Mouse (Mus musculus) lung, adult 2 months (tissue): Measurements from ENCODE around the gene Klhl29.

Source experiments
- CTCF ChIP-seq: fragments of 200-500 bp; IDR thresholded peaks from 2 replicates; pipeline ENCODE4 v1.5.1; 2011; ENCODE audit warnings: mild to moderate bottlenecking, low read length, control low read depth; ENCODE audit not compliant: insufficient read depth
- POLR2A ChIP-seq: fragments of 200-500 bp; IDR thresholded peaks from 2 replicates; pipeline ENCODE4 v1.6.1; 2011; ENCODE audit warnings: low read depth, mild to moderate bottlenecking, control low read depth, low read length, borderline replicate concordance; ENCODE audit errors: extremely low read depth

DNA sequence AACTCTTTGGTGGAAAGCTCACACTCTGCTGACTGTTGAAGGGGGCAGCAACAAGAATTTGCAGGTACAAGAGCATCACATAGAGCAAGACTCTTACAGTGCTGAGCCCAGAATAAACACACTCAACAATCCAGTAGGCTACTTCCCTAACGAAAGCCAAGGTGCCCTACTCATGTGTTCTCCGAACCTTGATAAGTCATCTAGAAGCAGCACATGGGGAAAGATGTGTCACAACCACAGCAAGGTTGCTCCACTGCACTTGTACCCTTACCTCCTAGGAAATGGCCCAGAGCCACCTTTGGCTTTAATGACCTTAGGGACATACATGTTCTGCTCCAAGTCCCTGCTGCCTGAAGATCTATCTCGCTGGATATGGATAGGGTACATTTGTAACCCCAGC, 105.0 kb downstream of the Klhl29 start:
- TF ChIP-seq CTCF (no peak), POLR2A (no peak)
